Mouse (Mus musculus): ENCODE data around the gene Bola1.
"Not testable (repeated sequence)": the region's sequence is repeated elsewhere in the genome, so short reads cannot be mapped to it uniquely, and the experiment has no call there.

Bola1 gene

GRCm38 (mm10) chr3:96248141-96249033, 28.9 kb upstream of the Bola1 start:
- in situ Hi-C loops (cut with MboI; ENCODE audit: low pct_unique_long_range_greater_than_20kb in 1 of 2, low sequenced_read_pairs in 2 of 2, unreplicated experiment in 1 of 2) = no loop called here

- in situ Hi-C loops (cut with MboI; ENCODE audit: low pct_unique_long_range_greater_than_20kb in 1 of 2, low sequenced_read_pairs in 2 of 2, unreplicated experiment in 1 of 2) = no loop called here
Measured at GRCm38 (mm10) chr3:96247356-96248140, 28.0 kb upstream of the Bola1 start.

- in situ Hi-C loops (cut with MboI; ENCODE audit: low pct_unique_long_range_greater_than_20kb in 1 of 2, low sequenced_read_pairs in 2 of 2, unreplicated experiment in 1 of 2) = not testable (repeated sequence)
Measured at GRCm38 (mm10) chr3:96246427-96246856, 26.9 kb upstream of the Bola1 start, which contains the start of gene Hist2h3c1. Gene Hist2h3c1 (plus strand): TSS chr3:96246685.

- in situ Hi-C loops (cut with MboI; ENCODE audit: low pct_unique_long_range_greater_than_20kb in 1 of 2, low sequenced_read_pairs in 2 of 2, unreplicated experiment in 1 of 2) = not testable (repeated sequence)
Measured at GRCm38 (mm10) chr3:96246018-96246417, 26.5 kb upstream of the Bola1 start.

- in situ Hi-C loops (cut with MboI; ENCODE audit: low pct_unique_long_range_greater_than_20kb in 1 of 2, low sequenced_read_pairs in 2 of 2, unreplicated experiment in 1 of 2) = not testable (repeated sequence)
Measured at GRCm38 (mm10) chr3:96245003-96245886, 25.7 kb upstream of the Bola1 start, which contains the start of gene Hist2h2aa1. Gene Hist2h2aa1 (plus strand): TSS chr3:96245497.

GRCm38 (mm10) chr3:96243921-96244572, 24.5 kb upstream of the Bola1 start:
- in situ Hi-C loops (cut with MboI; ENCODE audit: low pct_unique_long_range_greater_than_20kb in 1 of 2, low sequenced_read_pairs in 2 of 2, unreplicated experiment in 1 of 2) = no loop called here

GRCm38 (mm10) chr3:96240799-96241197, 21.3 kb upstream of the Bola1 start:
- in situ Hi-C loops (cut with MboI; ENCODE audit: low pct_unique_long_range_greater_than_20kb in 1 of 2, low sequenced_read_pairs in 2 of 2, unreplicated experiment in 1 of 2) = no loop called here

GRCm38 (mm10) chr3:96239949-96240798, 20.7 kb upstream of the Bola1 start, which contains the start of gene Hist2h2aa2:
Gene Hist2h2aa2 (minus strand): TSS chr3:96240276.
- in situ Hi-C loops (cut with MboI; ENCODE audit: low pct_unique_long_range_greater_than_20kb in 1 of 2, low sequenced_read_pairs in 2 of 2, unreplicated experiment in 1 of 2) = not testable (repeated sequence)

- in situ Hi-C loops (cut with MboI; ENCODE audit: low pct_unique_long_range_greater_than_20kb in 1 of 2, low sequenced_read_pairs in 2 of 2, unreplicated experiment in 1 of 2) = not testable (repeated sequence)
Measured at GRCm38 (mm10) chr3:96238954-96239793, 19.7 kb upstream of the Bola1 start, which contains the start of gene Hist2h3c2. Gene Hist2h3c2 (minus strand): TSS chr3:96239127.

- in situ Hi-C loops (cut with MboI; ENCODE audit: low pct_unique_long_range_greater_than_20kb in 1 of 2, low sequenced_read_pairs in 2 of 2, unreplicated experiment in 1 of 2) = no loop called here
Measured at GRCm38 (mm10) chr3:96237904-96238511, 18.5 kb upstream of the Bola1 start.

- in situ Hi-C loops (cut with MboI; ENCODE audit: low pct_unique_long_range_greater_than_20kb in 1 of 2, low sequenced_read_pairs in 2 of 2, unreplicated experiment in 1 of 2) = no loop called here
Measured at GRCm38 (mm10) chr3:96237335-96237903, 17.9 kb upstream of the Bola1 start.

GRCm38 (mm10) chr3:96236834-96237334, 17.4 kb upstream of the Bola1 start:
- in situ Hi-C loops (cut with MboI; ENCODE audit: low pct_unique_long_range_greater_than_20kb in 1 of 2, low sequenced_read_pairs in 2 of 2, unreplicated experiment in 1 of 2) = no loop called here

GRCm38 (mm10) chr3:96235836-96236235, 16.3 kb upstream of the Bola1 start:
- in situ Hi-C loops (cut with MboI; ENCODE audit: low pct_unique_long_range_greater_than_20kb in 1 of 2, low sequenced_read_pairs in 2 of 2, unreplicated experiment in 1 of 2) = no loop called here

GRCm38 (mm10) chr3:96234914-96235313, 15.4 kb upstream of the Bola1 start:
- in situ Hi-C loops (cut with MboI; ENCODE audit: low pct_unique_long_range_greater_than_20kb in 1 of 2, low sequenced_read_pairs in 2 of 2, unreplicated experiment in 1 of 2) = no loop called here

- in situ Hi-C loops (cut with MboI; ENCODE audit: low pct_unique_long_range_greater_than_20kb in 1 of 2, low sequenced_read_pairs in 2 of 2, unreplicated experiment in 1 of 2) = no loop called here
Measured at GRCm38 (mm10) chr3:96231758-96232120, 12.2 kb upstream of the Bola1 start.
